Mouse (Mus musculus): ENCODE measurements around the gene Sh3tc1. TPM values are rescaled to one million over a fixed set of nuclear protein-coding genes. Genes with fewer than 3 reads are reported as not detected.

Sh3tc1 gene
- polyA plus RNA-seq, 1 experiment from 2014 or later: 2.3 TPM

DNA sequence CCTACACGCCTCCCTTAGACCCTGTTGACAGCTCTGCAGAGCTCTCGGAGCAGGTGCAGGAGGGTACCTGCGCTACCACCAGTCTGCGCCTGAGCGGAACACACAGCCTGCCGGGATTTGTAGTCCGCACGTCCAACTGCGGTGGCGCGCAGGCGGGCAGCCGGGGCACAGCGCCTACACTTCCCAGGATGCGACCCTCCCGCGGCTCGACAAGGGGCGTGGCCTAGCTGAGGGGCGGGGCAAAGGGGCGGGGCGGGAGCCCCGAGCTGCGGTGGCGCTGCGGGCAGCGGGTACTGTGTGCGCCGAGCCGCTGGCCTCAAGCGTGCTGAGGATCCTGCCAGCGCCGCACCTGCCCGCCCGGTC is 17.8 kb upstream of the Sh3tc1 start, which contains the start of gene Ablim2:
Gene Ablim2 (plus strand): TSS at position 242 of the 363 bp plus-strand sequence.
- DNase-seq (ENCODE audit: low spot score, missing footprints): peak; percentile 100
- peaks cover 24% of the 10 kb centered on the region for H3K27me3 ChIP-seq (ENCODE audit: control insufficient read depth, insufficient read depth, low read length)
- peak; percentile 98 for ATAC-seq (ENCODE audit: low FRiP score)
- no peak within 1 kb of the TSS for H3K27ac ChIP-seq (ENCODE audit: low read depth, low read length)
- H3K4me2 ChIP-seq: peak within 1 kb of the TSS; percentile 100
- H3K9ac ChIP-seq (ENCODE audit: low read length): peak within 1 kb of the TSS; percentile 40
- H3K4me3 ChIP-seq (ENCODE audit: low read depth, low read length): peak within 1 kb of the TSS; percentile 54
- under 1% methylated on average over 35 of the region's 35 CpGs for WGBS
- H3K9me3 ChIP-seq (ENCODE audit: control insufficient read depth, low read length): no peaks in the 10 kb centered on the region
- H3K4me1 ChIP-seq (ENCODE audit: control insufficient read depth, insufficient read depth, low read length): peaks cover 6% of the 10 kb centered on the region
- H3K36me3 ChIP-seq (ENCODE audit: control insufficient read depth, insufficient read depth, low read length): no peaks in the 10 kb centered on the region

GRCm38 (mm10) chr5:35756997-35757638 is 17.3 kb upstream of the Sh3tc1 start:
- Histone ChIP-seq H3K36me3 (ENCODE audit: control insufficient read depth, insufficient read depth, low read length) (no peaks in the 10 kb centered on the region), H3K4me1 (ENCODE audit: control insufficient read depth, insufficient read depth, low read length) (peaks cover 6% of the 10 kb centered on the region), H3K27me3 (ENCODE audit: control insufficient read depth, insufficient read depth, low read length) (peaks cover 24% of the 10 kb centered on the region), H3K4me3 (ENCODE audit: low read depth, low read length) (peak overlapping the region; percentile 54), H3K9me3 (ENCODE audit: control insufficient read depth, low read length) (no peaks in the 10 kb centered on the region), H3K4me2 (peak overlapping the region; percentile 100), H3K9ac (ENCODE audit: low read length) (peak overlapping the region; percentile 38), H3K27ac (ENCODE audit: low read depth, low read length) (no peak overlapping the region)
- DNase-seq (ENCODE audit: low spot score, missing footprints) (no peak), ATAC-seq (ENCODE audit: low FRiP score) (peak; percentile 30)
- WGBS: 11% methylated on average over 26 of the region's 26 CpGs

DNA sequence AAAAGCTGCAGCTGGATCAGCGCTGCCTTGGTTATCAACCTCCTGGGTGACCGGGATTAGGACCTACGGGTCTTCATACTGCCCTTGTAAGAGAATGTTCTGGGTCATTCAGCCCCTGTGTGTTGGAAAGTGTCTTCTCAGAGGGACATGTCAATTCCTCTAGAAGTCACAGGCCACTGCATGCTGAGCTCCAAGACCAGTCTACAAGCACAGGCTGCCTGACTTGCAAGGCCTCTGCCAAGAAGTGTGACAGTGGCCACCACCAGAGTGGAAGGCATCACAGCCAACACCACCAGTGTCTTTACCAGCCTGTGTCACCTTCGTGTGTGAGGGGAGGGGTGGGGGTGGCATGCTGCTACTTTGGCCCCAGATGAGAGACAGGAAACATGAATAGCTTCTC is 16.2 kb upstream of the Sh3tc1 start:
- H3K36me3 ChIP-seq (ENCODE audit: control insufficient read depth, insufficient read depth, low read length): no peaks in the 10 kb centered on the region
- H3K9me3 ChIP-seq (ENCODE audit: control insufficient read depth, low read length): no peaks in the 10 kb centered on the region
- DNase-seq (ENCODE audit: low spot score, missing footprints): peak; percentile 76
- no peak overlapping the region for H3K27ac ChIP-seq (ENCODE audit: low read depth, low read length)
- peaks cover 6% of the 10 kb centered on the region for H3K4me1 ChIP-seq (ENCODE audit: control insufficient read depth, insufficient read depth, low read length)
- WGBS: 63% methylated on average over 4 of the region's 4 CpGs
- no peak overlapping the region for H3K9ac ChIP-seq (ENCODE audit: low read length)
- no peak overlapping the region for H3K4me2 ChIP-seq
- no peak for ATAC-seq (ENCODE audit: low FRiP score)
- no peak overlapping the region for H3K4me3 ChIP-seq (ENCODE audit: low read depth, low read length)
- H3K27me3 ChIP-seq (ENCODE audit: control insufficient read depth, insufficient read depth, low read length): peaks cover 24% of the 10 kb centered on the region

- ATAC-seq (ENCODE audit: low FRiP score): no peak
- no peak overlapping the region for H3K4me2 ChIP-seq
- no peaks in the 10 kb centered on the region for H3K36me3 ChIP-seq (ENCODE audit: control insufficient read depth, insufficient read depth, low read length)
- peaks cover 6% of the 10 kb centered on the region for H3K4me1 ChIP-seq (ENCODE audit: control insufficient read depth, insufficient read depth, low read length)
- H3K9me3 ChIP-seq (ENCODE audit: control insufficient read depth, low read length): no peaks in the 10 kb centered on the region
- WGBS: 26% methylated on average over 5 of the region's 5 CpGs
- H3K9ac ChIP-seq (ENCODE audit: low read length): no peak overlapping the region
- DNase-seq (ENCODE audit: low spot score, missing footprints): peak; percentile 92
- no peak overlapping the region for H3K27ac ChIP-seq (ENCODE audit: low read depth, low read length)
- peaks cover 24% of the 10 kb centered on the region for H3K27me3 ChIP-seq (ENCODE audit: control insufficient read depth, insufficient read depth, low read length)
- H3K4me3 ChIP-seq (ENCODE audit: low read depth, low read length): no peak overlapping the region
These were observed 15.4 kb upstream of the Sh3tc1 start for GRCm38 (mm10) chr5:35755131-35755733.

DNA sequence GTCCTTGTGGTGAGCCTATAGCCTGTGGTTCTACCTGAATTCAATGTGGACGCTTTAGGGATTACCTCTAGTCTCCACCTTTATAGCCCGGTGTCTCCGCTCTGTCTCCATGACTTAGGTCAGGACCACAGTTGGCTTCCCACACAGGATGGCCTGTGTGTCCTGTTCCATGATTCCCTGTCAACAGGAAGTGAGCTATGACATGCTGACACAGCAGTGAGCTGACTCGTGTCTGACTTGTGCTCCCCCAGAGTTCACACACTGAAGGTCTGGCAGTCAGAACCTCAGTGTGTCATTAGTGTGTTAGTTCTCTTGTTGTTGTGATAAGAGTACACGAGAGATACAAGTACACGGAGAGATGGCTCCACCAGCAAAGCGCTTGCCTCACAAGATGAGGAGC is 11.2 kb upstream of the Sh3tc1 start:
- H3K9me3 ChIP-seq (ENCODE audit: control insufficient read depth, low read length): no peaks in the 10 kb centered on the region
- no peak overlapping the region for H3K9ac ChIP-seq (ENCODE audit: low read length)
- no peaks in the 10 kb centered on the region for H3K4me1 ChIP-seq (ENCODE audit: control insufficient read depth, insufficient read depth, low read length)
- no peaks in the 10 kb centered on the region for H3K36me3 ChIP-seq (ENCODE audit: control insufficient read depth, insufficient read depth, low read length)
- DNase-seq (ENCODE audit: low spot score, missing footprints): peak; percentile 75
- no peak for ATAC-seq (ENCODE audit: low FRiP score)
- no peaks in the 10 kb centered on the region for H3K27me3 ChIP-seq (ENCODE audit: control insufficient read depth, insufficient read depth, low read length)
- no peak overlapping the region for H3K4me3 ChIP-seq (ENCODE audit: low read depth, low read length)
- H3K4me2 ChIP-seq: no peak overlapping the region
- 86% methylated on average over 7 of the region's 7 CpGs for WGBS
- H3K27ac ChIP-seq (ENCODE audit: low read depth, low read length): no peak overlapping the region

- H3K27ac ChIP-seq (ENCODE audit: low read depth, low read length): no peak overlapping the region
- H3K27me3 ChIP-seq (ENCODE audit: control insufficient read depth, insufficient read depth, low read length): no peaks in the 10 kb centered on the region
- no peaks in the 10 kb centered on the region for H3K4me1 ChIP-seq (ENCODE audit: control insufficient read depth, insufficient read depth, low read length)
- H3K9ac ChIP-seq (ENCODE audit: low read length): no peak overlapping the region
- no peak overlapping the region for H3K4me2 ChIP-seq
- H3K36me3 ChIP-seq (ENCODE audit: control insufficient read depth, insufficient read depth, low read length): no peaks in the 10 kb centered on the region
- ATAC-seq (ENCODE audit: low FRiP score): no peak
- 83% methylated on average over 1 of the region's 1 CpGs for WGBS
- DNase-seq (ENCODE audit: low spot score, missing footprints): no peak
- no peaks in the 10 kb centered on the region for H3K9me3 ChIP-seq (ENCODE audit: control insufficient read depth, low read length)
- no peak overlapping the region for H3K4me3 ChIP-seq (ENCODE audit: low read depth, low read length)
These were observed 10.2 kb upstream of the Sh3tc1 start for GRCm38 (mm10) chr5:35750026-35750425.

DNA sequence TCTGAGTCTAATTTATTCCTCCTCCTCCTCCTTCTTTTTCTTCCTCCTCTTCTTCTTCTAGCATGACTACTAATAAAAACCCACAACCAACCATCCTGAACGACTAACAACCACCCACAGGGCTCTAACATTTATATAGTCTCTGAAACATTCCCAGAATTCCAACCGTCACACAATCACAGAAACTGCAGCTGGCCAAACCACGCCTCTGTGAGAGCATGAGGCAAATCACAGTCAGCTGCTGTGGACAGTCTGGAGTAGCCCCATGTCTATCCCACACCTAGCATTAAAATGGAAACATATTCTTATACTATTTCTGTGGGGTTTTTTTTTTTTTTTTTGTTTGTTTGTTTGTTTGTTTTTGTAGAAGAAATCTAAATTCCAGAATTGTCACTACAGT is 9.6 kb upstream of the Sh3tc1 start:
- Histone ChIP-seq H3K4me1 (ENCODE audit: control insufficient read depth, insufficient read depth, low read length) (no peaks in the 10 kb centered on the region), H3K4me2 (no peak overlapping the region), H3K4me3 (ENCODE audit: low read depth, low read length) (no peak overlapping the region), H3K27ac (ENCODE audit: low read depth, low read length) (no peak overlapping the region), H3K9me3 (ENCODE audit: control insufficient read depth, low read length) (no peaks in the 10 kb centered on the region), H3K9ac (ENCODE audit: low read length) (no peak overlapping the region), H3K36me3 (ENCODE audit: control insufficient read depth, insufficient read depth, low read length) (no peaks in the 10 kb centered on the region), H3K27me3 (ENCODE audit: control insufficient read depth, insufficient read depth, low read length) (no peaks in the 10 kb centered on the region)
- DNase-seq (ENCODE audit: low spot score, missing footprints): no peak
- ATAC-seq (ENCODE audit: low FRiP score): no peak
- 59% methylated on average over 3 of the region's 3 CpGs for WGBS

GRCm38 (mm10) chr5:35746910-35747309 is 7.1 kb upstream of the Sh3tc1 start:
- Histone ChIP-seq H3K4me2 (no peak overlapping the region), H3K9me3 (ENCODE audit: control insufficient read depth, low read length) (no peaks in the 10 kb centered on the region), H3K9ac (ENCODE audit: low read length) (no peak overlapping the region), H3K4me1 (ENCODE audit: control insufficient read depth, insufficient read depth, low read length) (no peaks in the 10 kb centered on the region), H3K36me3 (ENCODE audit: control insufficient read depth, insufficient read depth, low read length) (no peaks in the 10 kb centered on the region), H3K27ac (ENCODE audit: low read depth, low read length) (no peak overlapping the region), H3K27me3 (ENCODE audit: control insufficient read depth, insufficient read depth, low read length) (no peaks in the 10 kb centered on the region), H3K4me3 (ENCODE audit: low read depth, low read length) (no peak overlapping the region)
- peak; percentile 98 for DNase-seq (ENCODE audit: low spot score, missing footprints)
- ATAC-seq (ENCODE audit: low FRiP score): no peak
- 27% methylated on average over 4 of the region's 4 CpGs for WGBS

- Histone ChIP-seq H3K4me2 (no peak overlapping the region), H3K27ac (ENCODE audit: low read depth, low read length) (no peak overlapping the region), H3K4me1 (ENCODE audit: control insufficient read depth, insufficient read depth, low read length) (no peaks in the 10 kb centered on the region), H3K36me3 (ENCODE audit: control insufficient read depth, insufficient read depth, low read length) (no peaks in the 10 kb centered on the region), H3K9me3 (ENCODE audit: control insufficient read depth, low read length) (no peaks in the 10 kb centered on the region), H3K27me3 (ENCODE audit: control insufficient read depth, insufficient read depth, low read length) (peaks cover 2% of the 10 kb centered on the region; the same call in 1 of the 2 replicates), H3K9ac (ENCODE audit: low read length) (no peak overlapping the region), H3K4me3 (ENCODE audit: low read depth, low read length) (no peak overlapping the region)
- ATAC-seq (ENCODE audit: low FRiP score) (no peak), DNase-seq (ENCODE audit: low spot score, missing footprints) (no peak)
- WGBS: 80% methylated on average over 5 of the region's 5 CpGs
These were observed 5.6 kb upstream of the Sh3tc1 start for GRCm38 (mm10) chr5:35745406-35745805.

All from midbrain, embryonic 11.5 days (tissue).